Mouse (Mus musculus): ENCODE results near the gene 1700021F05Rik.
A peak's percentile ranks its signal among the peaks of the same experiment; 100 is the strongest.

The 1700021F05Rik gene

GRCm38 (mm10) chr10:43483426-43483995 lies 57.3 kb downstream of the 1700021F05Rik start:
- DNase-seq (ENCODE audit: low spot score in 2 of 2): no peak

DNA sequence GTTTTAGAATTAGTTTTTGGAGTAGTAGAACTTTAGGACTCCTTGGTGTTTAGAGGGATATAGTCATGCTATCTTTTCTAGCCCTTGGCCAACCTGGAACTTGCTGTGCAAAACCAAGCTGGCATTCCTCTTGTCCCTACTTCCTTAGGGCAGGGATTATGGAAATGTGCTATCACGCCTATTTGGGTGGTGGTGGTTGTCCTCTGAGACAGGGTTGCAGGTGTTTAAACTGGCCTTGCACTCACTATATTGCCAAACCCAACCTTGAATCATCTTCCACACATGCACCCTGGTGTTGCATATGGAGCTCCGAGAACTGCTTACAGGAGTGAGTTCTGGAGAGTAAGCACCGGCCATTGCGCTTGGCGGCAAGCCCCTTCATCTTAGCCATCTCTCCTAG lies 58.8 kb downstream of the 1700021F05Rik start:
- DNase-seq (ENCODE audit: low spot score in 2 of 2): no peak

DNA sequence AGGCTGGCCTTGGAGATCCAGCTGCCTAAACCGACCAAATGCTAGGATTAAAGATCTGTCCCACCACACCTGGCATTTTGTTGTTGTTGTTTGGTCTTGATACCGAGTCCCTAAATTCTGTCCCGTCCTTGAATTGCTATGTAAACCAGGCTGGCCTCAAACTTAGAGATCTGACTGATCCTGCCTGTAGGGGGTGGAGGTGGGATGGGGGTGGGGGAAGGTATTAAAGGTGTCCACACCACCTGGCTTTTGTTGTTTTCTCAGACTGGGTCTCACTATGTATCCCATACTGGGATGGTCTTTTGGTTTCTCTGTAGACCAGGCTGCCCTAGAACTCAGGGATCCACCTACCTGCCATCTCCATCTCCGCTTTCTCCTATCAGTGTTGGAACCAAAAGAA lies 59.6 kb downstream of the 1700021F05Rik start:
- no peak for DNase-seq (ENCODE audit: low spot score in 2 of 2)

GRCm38 (mm10) chr10:43480227-43480849 lies 60.5 kb downstream of the 1700021F05Rik start:
- no peak for DNase-seq (ENCODE audit: low spot score in 2 of 2)

DNA sequence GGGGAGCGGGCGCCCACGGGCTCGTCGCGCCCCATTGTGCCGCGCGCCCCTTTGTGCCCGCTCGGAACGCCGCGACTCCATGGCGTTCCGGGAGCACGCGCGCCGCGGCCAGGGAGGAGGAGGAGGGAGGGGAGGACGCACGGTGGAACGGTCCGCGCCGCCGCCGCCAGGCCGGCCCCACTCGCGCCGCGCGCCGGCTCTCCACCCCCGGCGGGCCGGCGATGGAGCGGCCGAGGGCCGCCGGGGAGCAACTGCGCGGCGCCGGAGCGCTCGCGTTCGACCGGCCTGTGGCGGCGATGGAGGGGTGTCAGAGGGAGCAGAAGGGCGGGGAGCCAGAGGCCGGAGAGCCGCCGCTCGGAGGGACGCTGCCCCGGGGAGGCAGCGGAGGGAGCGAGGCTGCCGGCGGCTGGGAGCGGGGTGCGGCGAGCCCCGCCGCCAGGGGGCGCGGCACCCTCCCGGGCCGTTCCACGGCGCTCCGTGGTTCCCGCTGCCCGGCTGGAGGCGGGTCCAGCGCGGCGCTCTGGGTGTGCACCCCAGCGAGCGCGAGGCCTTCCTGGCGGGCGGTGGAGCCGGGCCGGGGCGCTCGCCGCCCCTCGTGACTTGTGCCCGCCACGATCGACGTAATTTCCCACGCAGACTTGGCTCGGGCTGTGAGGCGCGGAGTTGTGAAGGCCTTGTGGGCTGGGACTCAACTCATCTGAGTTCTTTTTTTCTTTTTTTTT lies 61.2 kb downstream of the 1700021F05Rik start:
- DNase-seq (ENCODE audit: low spot score in 2 of 2): peak; percentile 48 to 69

DNA sequence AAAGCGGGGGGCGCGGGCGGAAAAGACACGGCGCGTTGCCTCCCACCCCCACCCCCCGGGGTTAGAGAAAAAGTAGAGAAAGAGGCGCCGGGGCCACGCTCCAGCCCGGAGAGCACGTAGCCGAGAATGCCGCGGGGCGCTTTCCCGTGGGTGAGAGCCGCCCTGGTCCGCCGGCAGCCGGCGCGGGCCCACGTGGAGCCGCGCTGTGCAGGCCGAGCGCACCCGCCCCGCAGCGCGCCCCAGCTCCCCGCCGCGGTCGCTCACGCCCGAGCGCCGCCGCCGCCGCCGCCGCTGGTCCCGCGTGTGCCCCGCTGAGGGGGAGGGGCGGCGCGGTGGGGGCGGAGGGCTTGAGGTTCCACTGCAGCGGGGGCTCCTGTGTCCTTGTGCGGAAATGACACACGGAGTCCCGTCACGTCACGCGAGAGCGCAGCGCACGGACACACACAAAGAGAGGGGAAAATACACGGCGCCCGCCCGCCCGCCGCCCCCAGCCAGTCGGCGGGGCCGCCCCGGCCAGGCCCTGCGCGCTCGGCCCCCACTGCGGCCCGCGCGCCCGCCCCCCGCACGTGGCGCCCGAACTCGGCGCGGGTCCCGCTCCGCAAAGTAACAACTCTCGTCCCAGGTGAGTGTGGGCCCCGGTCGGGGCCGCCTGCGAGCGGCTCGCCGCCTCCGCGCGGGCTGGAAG lies 61.9 kb downstream of the 1700021F05Rik start, which contains the start of gene Bend3:
TSS of gene Bend3 (plus strand) at position 81 of the 685 bp plus-strand sequence.
- DNase-seq (ENCODE audit: low spot score in 2 of 2): peak in 1 of 2 experiments; percentile 64

DNA sequence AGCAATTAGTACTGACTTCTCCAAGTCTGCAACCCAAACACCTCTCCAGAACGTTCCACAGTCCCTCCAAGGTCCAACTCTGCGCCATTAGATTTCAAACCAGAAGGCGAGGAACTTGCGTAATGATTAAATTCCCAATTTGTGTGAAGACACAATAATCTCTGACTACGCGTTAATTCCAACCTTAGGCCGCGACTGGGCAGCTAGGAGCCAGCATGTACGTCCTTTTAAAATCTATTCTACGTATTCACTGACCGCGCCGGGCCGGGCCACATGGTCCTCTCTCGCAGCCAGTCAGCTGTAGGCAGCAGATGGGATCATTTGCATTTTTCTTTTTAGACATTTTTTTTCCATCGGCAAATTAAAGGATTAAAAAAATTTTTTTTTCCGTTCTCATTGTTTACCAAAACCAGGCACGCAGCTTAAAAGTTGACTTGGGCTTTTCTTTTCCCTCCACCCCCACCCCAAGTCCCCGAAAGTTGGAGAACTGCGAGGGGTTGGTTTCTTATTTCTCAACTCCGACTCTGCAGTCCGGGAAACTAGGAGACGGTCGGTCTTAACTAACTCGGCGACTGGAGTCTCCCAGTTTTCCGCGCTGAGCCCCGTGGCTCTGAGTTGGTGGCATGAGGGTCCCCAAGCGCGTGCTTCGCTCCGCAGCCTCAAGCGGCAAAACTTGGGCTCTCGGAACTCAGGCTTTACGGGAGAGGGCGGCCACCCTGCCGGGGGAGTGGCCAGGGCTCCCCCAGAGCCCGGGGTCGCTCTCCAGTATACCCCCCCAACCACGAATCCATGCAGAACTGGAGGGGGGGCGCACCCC lies 62.7 kb downstream of the 1700021F05Rik start:
- peak in 1 of 2 experiments; percentile 47 for DNase-seq (ENCODE audit: low spot score in 2 of 2)

GRCm38 (mm10) chr10:43477459-43477858 lies 63.3 kb downstream of the 1700021F05Rik start:
- DNase-seq (ENCODE audit: low spot score in 2 of 2): no peak

DNA sequence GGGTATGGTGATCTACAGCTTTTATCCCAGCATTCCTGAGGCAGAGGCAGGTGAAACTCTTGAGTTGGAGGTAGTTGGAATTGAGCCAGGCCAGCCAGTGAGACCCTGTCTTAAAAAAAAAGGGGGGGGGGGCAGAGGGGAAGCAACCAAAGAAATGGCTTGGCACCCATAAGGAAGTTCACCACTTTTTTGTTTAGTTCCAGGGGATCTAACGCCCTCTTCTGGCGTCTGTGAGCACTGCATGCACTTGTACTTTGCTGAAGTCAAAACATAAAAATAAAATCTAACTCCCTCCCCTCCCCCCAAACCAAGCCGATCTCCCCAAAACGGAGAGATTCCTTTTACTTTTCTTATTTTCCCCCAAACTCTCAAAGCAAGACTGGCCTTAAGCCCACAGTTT lies 65.4 kb downstream of the 1700021F05Rik start:
- DNase-seq (ENCODE audit: low spot score in 2 of 2): peak in 1 of 2 experiments; percentile 36

All from cerebellum, postnatal 4 days (tissue).